Mouse (Mus musculus): ENCODE measurements around the gene Adamts15. TPM values are rescaled to one million over a fixed set of nuclear protein-coding genes. Genes with fewer than 3 reads are reported as not detected.

Adamts15 gene
- polyA plus RNA-seq (2014; fragmentation: Nextera tagmentation; extraction: Ambion mirVana), result 1.9 and 5.8 TPM in 2 replicates

DNA sequence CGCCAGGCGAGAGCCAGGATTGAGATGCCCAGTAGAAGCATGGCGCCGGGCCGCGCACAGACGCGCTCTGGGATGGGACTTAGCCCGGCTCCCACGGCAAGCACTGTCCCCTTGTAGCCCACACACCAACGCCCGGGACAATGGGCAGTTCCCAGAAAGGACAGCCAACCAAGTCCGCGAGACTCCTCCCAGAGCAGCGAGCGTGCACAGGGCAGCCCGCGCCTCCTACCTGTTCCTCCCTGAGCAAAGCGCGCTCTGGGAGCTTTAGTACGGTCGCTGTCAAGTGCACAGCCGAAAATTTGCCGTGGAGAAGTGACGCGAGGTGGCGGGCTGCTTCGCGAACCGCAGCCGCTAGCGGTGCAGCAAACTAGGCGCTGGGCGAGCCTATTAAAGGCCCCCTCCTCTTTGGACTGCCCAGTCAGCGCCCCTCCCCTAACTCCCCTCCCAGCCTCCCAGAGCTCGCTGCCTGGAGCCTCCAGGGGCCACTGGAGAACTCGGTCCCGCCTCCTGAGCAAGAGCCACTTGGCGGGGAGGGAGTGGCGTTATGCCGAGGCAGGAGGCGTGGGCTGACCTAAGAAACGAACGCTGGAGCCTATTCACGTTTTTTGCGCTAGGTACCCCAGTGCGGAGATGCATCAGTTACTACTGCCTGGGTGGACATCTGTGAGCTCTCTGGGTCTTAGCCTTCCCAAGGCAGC is at the start of gene Adamts15:
Gene Adamts15 (minus strand): TSS at position 256 of the 698 bp plus-strand sequence.
- peak within 1 kb of the TSS; percentile 63 for H3K9ac ChIP-seq (ENCODE audit: low read depth, low read length)
- H3K4me1 ChIP-seq (ENCODE audit: control insufficient read depth, insufficient read depth, low read length), result peaks cover 20% of the 10 kb centered on the region; the same call in 1 of the 2 replicates
- H3K9me3 ChIP-seq (ENCODE audit: control insufficient read depth, low read length), result no peaks in the 10 kb centered on the region
- H3K36me3 ChIP-seq (ENCODE audit: control insufficient read depth, insufficient read depth, low read length), result no peaks in the 10 kb centered on the region
- H3K27ac ChIP-seq (ENCODE audit: low read depth, low read length), result no peak within 1 kb of the TSS
- peaks cover 13% of the 10 kb centered on the region for H3K27me3 ChIP-seq (ENCODE audit: control insufficient read depth, insufficient read depth, low read length)
- peak within 1 kb of the TSS; percentile 57 for H3K4me3 ChIP-seq (ENCODE audit: low read length)
- WGBS, result under 1% methylated on average over 47 of the region's 47 CpGs
- peak within 1 kb of the TSS; percentile 93 for H3K4me2 ChIP-seq (replicated peaks; ENCODE audit: low read depth, low read length)
- peak; percentile 94 for ATAC-seq (ENCODE audit: low FRiP score, low TSS enrichment)

DNA sequence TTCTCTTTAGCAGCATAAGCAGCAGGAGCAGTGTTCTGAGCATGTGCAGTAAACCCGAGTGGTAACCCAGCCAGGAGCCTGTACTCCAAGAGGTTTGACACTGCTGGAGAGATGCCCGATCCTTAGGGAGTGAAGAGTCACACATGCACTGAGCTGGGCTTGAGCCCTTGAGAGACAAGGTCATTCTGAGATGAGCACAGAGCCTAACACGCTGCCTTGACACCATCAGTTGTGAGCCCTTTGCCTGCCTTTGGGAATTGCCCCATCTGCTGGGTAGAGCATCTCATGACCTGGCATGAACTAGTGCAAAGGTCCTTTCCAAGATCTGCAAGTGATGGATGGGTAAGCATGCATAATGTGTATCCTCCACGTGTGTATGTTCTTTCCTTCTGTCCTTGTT is 49.7 kb upstream of the Adamts15 start:
- Histone ChIP-seq H3K36me3 (ENCODE audit: control insufficient read depth, insufficient read depth, low read length) (no peaks in the 10 kb centered on the region), H3K9ac (ENCODE audit: low read depth, low read length) (no peak overlapping the region), H3K4me1 (ENCODE audit: control insufficient read depth, insufficient read depth, low read length) (no peaks in the 10 kb centered on the region), H3K4me2 (replicated peaks; ENCODE audit: low read depth, low read length) (no peak overlapping the region), H3K27me3 (ENCODE audit: control insufficient read depth, insufficient read depth, low read length) (no peaks in the 10 kb centered on the region), H3K4me3 (ENCODE audit: low read length) (no peak overlapping the region), H3K9me3 (ENCODE audit: control insufficient read depth, low read length) (no peaks in the 10 kb centered on the region), H3K27ac (ENCODE audit: low read depth, low read length) (no peak overlapping the region)
- ATAC-seq (ENCODE audit: low FRiP score, low TSS enrichment), result no peak
- 60% methylated on average over 4 of the region's 4 CpGs for WGBS

DNA sequence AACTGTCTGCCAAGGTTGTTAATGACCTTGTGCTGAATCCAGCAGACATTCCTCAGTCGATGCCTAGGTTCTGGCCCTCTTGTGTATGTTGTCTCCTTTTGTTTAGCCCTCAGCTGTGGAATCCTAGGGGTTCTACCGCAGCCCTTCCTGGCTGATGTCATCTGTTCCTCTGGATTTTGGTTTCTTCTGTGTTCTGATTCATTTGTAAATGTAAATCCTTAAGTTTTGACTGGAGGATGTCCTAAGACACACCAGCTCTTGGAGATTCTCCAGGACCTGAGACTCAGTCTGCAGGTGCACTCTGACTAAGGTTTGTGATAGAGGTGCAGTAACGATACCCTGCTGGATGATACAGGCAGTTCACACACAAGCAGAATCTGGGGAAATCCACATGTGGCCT is 47.7 kb upstream of the Adamts15 start:
- no peak for ATAC-seq (ENCODE audit: low FRiP score, low TSS enrichment)
- Histone ChIP-seq H3K9me3 (ENCODE audit: control insufficient read depth, low read length) (no peaks in the 10 kb centered on the region), H3K9ac (ENCODE audit: low read depth, low read length) (no peak overlapping the region), H3K4me3 (ENCODE audit: low read length) (no peak overlapping the region), H3K27me3 (ENCODE audit: control insufficient read depth, insufficient read depth, low read length) (no peaks in the 10 kb centered on the region), H3K36me3 (ENCODE audit: control insufficient read depth, insufficient read depth, low read length) (no peaks in the 10 kb centered on the region), H3K27ac (ENCODE audit: low read depth, low read length) (no peak overlapping the region), H3K4me2 (replicated peaks; ENCODE audit: low read depth, low read length) (no peak overlapping the region), H3K4me1 (ENCODE audit: control insufficient read depth, insufficient read depth, low read length) (no peaks in the 10 kb centered on the region)
- WGBS, result 76% methylated on average over 3 of the region's 3 CpGs

DNA sequence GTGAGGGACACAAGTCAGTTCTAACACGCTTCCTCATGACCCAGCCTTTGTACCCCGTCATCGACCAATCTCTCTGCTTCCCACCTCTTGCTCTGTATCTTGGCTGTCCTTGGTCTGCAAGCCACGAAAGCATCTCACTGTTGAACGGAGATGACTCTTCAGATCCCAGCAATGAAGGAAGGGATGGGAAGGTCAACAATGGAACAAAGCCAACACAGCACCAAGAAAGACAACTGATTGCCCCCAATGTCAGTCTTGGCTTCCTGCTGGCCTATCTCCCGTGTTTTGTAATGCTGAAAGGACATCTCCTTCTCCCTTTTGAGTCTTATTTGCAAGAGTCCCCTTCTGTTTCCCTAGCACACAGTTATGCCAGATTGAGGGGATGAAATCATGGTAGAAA is 45.9 kb upstream of the Adamts15 start:
- no peak overlapping the region for H3K9ac ChIP-seq (ENCODE audit: low read depth, low read length)
- H3K36me3 ChIP-seq (ENCODE audit: control insufficient read depth, insufficient read depth, low read length), result no peaks in the 10 kb centered on the region
- no peaks in the 10 kb centered on the region for H3K9me3 ChIP-seq (ENCODE audit: control insufficient read depth, low read length)
- ATAC-seq (ENCODE audit: low FRiP score, low TSS enrichment), result no peak
- 87% methylated on average over 6 of the region's 6 CpGs for WGBS
- H3K27me3 ChIP-seq (ENCODE audit: control insufficient read depth, insufficient read depth, low read length), result no peaks in the 10 kb centered on the region
- no peak overlapping the region for H3K4me2 ChIP-seq (replicated peaks; ENCODE audit: low read depth, low read length)
- H3K4me1 ChIP-seq (ENCODE audit: control insufficient read depth, insufficient read depth, low read length), result no peaks in the 10 kb centered on the region
- no peak overlapping the region for H3K4me3 ChIP-seq (ENCODE audit: low read length)
- no peak overlapping the region for H3K27ac ChIP-seq (ENCODE audit: low read depth, low read length)

DNA sequence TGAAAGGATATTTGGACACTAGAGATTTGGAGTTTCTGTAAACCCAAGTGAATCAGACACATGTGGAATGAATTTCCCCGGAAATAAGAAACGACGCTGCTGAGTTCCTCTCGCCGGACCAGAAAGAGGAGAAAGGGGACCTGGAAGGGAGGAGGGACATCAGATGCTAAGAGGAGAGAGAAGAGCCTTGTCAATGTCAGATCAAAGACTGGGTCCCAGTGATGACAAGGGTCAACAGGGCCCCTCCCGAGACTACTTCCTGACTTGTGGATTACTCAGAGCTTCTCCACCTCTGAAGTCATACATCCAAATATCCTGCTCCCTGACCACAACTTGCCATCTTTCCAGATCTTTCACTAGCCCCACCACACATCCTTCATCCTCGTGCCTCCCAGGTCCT is 44.6 kb upstream of the Adamts15 start:
- ATAC-seq (ENCODE audit: low FRiP score, low TSS enrichment), result no peak
- H3K4me1 ChIP-seq (ENCODE audit: control insufficient read depth, insufficient read depth, low read length), result no peaks in the 10 kb centered on the region
- no peak overlapping the region for H3K27ac ChIP-seq (ENCODE audit: low read depth, low read length)
- no peaks in the 10 kb centered on the region for H3K27me3 ChIP-seq (ENCODE audit: control insufficient read depth, insufficient read depth, low read length)
- no peak overlapping the region for H3K4me3 ChIP-seq (ENCODE audit: low read length)
- H3K36me3 ChIP-seq (ENCODE audit: control insufficient read depth, insufficient read depth, low read length), result no peaks in the 10 kb centered on the region
- no peak overlapping the region for H3K9ac ChIP-seq (ENCODE audit: low read depth, low read length)
- H3K9me3 ChIP-seq (ENCODE audit: control insufficient read depth, low read length), result no peaks in the 10 kb centered on the region
- no peak overlapping the region for H3K4me2 ChIP-seq (replicated peaks; ENCODE audit: low read depth, low read length)
- 58% methylated on average over 7 of the region's 7 CpGs for WGBS

DNA sequence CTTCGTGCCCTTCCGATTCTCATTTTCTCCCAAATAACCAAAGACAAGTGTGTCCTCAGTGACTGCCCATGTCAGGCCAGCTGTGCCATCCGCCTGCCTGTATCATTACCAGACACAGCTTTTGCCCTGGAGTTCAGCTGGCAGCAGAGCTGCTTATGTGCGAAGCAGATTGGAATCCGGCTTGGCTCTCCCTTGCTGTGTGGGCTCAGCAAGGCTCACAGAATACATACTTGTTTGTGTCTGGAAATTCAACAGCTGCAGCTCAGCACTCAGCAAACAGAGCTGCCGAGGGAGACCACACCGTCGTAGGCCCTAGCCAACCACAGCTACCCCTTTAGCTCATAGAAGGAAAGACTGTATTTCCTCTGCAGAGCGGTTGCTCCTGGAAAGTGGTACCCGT is 42.4 kb upstream of the Adamts15 start:
- Histone ChIP-seq H3K27ac (ENCODE audit: low read depth, low read length) (no peak overlapping the region), H3K4me1 (ENCODE audit: control insufficient read depth, insufficient read depth, low read length) (no peaks in the 10 kb centered on the region), H3K4me3 (ENCODE audit: low read length) (no peak overlapping the region), H3K27me3 (ENCODE audit: control insufficient read depth, insufficient read depth, low read length) (no peaks in the 10 kb centered on the region), H3K9ac (ENCODE audit: low read depth, low read length) (no peak overlapping the region), H3K4me2 (replicated peaks; ENCODE audit: low read depth, low read length) (no peak overlapping the region), H3K9me3 (ENCODE audit: control insufficient read depth, low read length) (no peaks in the 10 kb centered on the region), H3K36me3 (ENCODE audit: control insufficient read depth, insufficient read depth, low read length) (no peaks in the 10 kb centered on the region)
- no peak for ATAC-seq (ENCODE audit: low FRiP score, low TSS enrichment)
- WGBS, result 89% methylated on average over 10 of the region's 10 CpGs

DNA sequence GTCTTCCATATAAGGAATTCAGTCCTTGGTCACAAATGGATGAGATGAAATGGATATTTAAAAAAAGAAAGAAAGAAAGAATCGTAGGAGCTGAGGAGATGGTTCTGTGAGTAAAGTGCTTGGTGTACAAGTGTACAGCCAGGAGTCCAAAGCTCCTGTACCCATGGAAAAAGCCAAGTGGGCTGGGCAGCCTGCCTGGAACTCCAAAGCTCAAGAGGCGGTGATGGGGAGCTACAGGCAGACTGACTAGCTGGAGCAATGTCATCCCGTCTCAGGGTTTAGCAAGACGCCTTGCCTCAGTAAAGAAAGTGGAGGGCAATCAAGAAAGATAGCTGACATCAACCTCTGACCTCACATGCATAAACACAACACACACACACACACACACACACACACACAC is 41.5 kb upstream of the Adamts15 start:
- Histone ChIP-seq H3K27ac (ENCODE audit: low read depth, low read length) (no peak overlapping the region), H3K27me3 (ENCODE audit: control insufficient read depth, insufficient read depth, low read length) (no peaks in the 10 kb centered on the region), H3K4me1 (ENCODE audit: control insufficient read depth, insufficient read depth, low read length) (no peaks in the 10 kb centered on the region), H3K4me2 (replicated peaks; ENCODE audit: low read depth, low read length) (no peak overlapping the region), H3K9ac (ENCODE audit: low read depth, low read length) (no peak overlapping the region), H3K36me3 (ENCODE audit: control insufficient read depth, insufficient read depth, low read length) (no peaks in the 10 kb centered on the region), H3K4me3 (ENCODE audit: low read length) (no peak overlapping the region), H3K9me3 (ENCODE audit: control insufficient read depth, low read length) (no peaks in the 10 kb centered on the region)
- ATAC-seq (ENCODE audit: low FRiP score, low TSS enrichment), result no peak
- 88% methylated on average over 4 of the region's 4 CpGs for WGBS

DNA sequence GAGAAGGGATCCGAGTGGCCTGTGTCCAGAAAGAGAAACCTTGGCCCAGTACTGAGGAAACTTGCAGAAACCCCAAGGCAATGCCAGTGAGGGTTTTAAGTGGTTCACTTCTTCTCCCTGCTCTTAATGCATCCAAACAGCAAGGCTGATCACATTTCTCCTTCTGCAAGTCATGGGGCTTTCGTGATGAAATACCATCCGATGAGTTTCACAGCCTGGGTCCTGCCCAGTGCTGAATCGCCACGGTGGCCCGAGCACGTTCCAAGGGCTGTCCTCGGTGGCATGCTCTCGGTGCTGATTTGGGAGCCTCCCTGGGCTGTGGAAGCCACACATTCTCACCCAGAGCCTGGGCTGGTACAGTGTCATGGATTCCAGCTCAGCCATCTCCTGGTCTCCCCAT is 33.0 kb upstream of the Adamts15 start:
- Histone ChIP-seq H3K27me3 (ENCODE audit: control insufficient read depth, insufficient read depth, low read length) (no peaks in the 10 kb centered on the region), H3K36me3 (ENCODE audit: control insufficient read depth, insufficient read depth, low read length) (no peaks in the 10 kb centered on the region), H3K4me2 (replicated peaks; ENCODE audit: low read depth, low read length) (no peak overlapping the region), H3K9ac (ENCODE audit: low read depth, low read length) (no peak overlapping the region), H3K9me3 (ENCODE audit: control insufficient read depth, low read length) (no peaks in the 10 kb centered on the region), H3K27ac (ENCODE audit: low read depth, low read length) (no peak overlapping the region), H3K4me3 (ENCODE audit: low read length) (no peak overlapping the region), H3K4me1 (ENCODE audit: control insufficient read depth, insufficient read depth, low read length) (no peaks in the 10 kb centered on the region)
- no peak for ATAC-seq (ENCODE audit: low FRiP score, low TSS enrichment)
- WGBS, result 76% methylated on average over 9 of the region's 9 CpGs

DNA sequence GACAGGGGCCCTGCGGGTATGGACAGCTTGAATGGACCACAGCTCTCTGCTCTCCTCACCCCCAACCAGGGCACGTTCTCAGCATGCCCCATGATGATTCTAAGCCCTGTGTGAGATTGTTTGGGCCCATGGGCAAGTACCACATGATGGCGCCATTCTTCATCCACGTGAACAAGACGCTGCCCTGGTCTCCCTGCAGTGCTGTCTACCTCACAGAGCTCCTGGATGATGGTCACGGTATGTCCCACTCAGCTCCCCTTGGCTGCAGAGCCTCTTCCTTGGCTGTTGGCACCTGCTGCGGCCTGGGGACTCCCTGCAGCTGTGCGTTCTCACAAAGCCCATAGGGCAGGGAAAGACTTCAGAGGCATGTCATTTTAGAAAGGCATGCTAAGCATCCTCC is 31.0 kb upstream of the Adamts15 start:
- Histone ChIP-seq H3K4me2 (replicated peaks; ENCODE audit: low read depth, low read length) (no peak overlapping the region), H3K9me3 (ENCODE audit: control insufficient read depth, low read length) (no peaks in the 10 kb centered on the region), H3K27ac (ENCODE audit: low read depth, low read length) (no peak overlapping the region), H3K4me3 (ENCODE audit: low read length) (no peak overlapping the region), H3K4me1 (ENCODE audit: control insufficient read depth, insufficient read depth, low read length) (no peaks in the 10 kb centered on the region), H3K9ac (ENCODE audit: low read depth, low read length) (no peak overlapping the region), H3K27me3 (ENCODE audit: control insufficient read depth, insufficient read depth, low read length) (no peaks in the 10 kb centered on the region), H3K36me3 (ENCODE audit: control insufficient read depth, insufficient read depth, low read length) (no peaks in the 10 kb centered on the region)
- ATAC-seq (ENCODE audit: low FRiP score, low TSS enrichment), result no peak
- WGBS, result 54% methylated on average over 8 of the region's 8 CpGs

All from kidney, embryonic 14.5 days (tissue).